Mouse (Mus musculus) heart, adult 10 weeks (tissue): Measurements from ENCODE around the gene Vmn2r36. TPM values are rescaled to one million over a fixed set of nuclear protein-coding genes. Genes with fewer than 3 reads are reported as not detected.

ENCODE experiments used
- polyA plus RNA-seq: library from polyadenylated mRNA; stranded (reverse); fragments of 350-450 nt; fragmentation: Illumina TruSeq; extraction: RNeasy Lipid Tissue Mini Kit (QIAGEN cat#74804); gene quantifications from one replicate; pipeline ENCODE4 v1.2.3, GENCODE M21; 2014; ENCODE audit warnings: low read depth, low replicate concordance

Vmn2r36 gene
- not detected for polyA plus RNA-seq

DNA sequence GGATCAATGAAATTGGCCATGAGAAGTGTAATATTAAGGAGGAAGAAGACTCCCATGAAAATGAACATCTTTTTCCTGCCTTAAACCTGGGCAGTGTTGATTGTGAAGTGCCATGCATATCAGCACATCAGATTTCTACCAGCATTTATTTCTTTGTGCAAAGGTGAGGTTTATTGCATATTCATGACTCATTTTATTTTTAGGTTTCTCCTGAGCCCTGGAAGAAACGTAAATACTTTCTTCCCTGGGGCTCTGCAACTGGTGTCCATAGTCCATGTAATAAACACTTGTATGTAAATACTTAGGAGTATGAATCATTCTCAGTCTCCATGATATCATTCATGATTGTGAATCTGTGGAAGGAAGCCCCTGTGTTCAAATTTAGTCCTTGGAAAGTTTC lies at the start of gene Vmn2r36:
Vmn2r36 (minus strand) TSS at position 101 of the 400 bp plus-strand sequence.

Other genes with a start within 250 kb of the Vmn2r36 start
- not detected for gene Vmn2r34, start 213.0 kb downstream of the Vmn2r36 start, polyA plus RNA-seq
- gene Vmn2r35, start 82.6 kb downstream of the Vmn2r36 start, polyA plus RNA-seq: not detected